Mouse (Mus musculus) midbrain, embryonic 16.5 days (tissue): ENCODE results near the gene Gpatch8. TPM values are rescaled to one million over a fixed set of nuclear protein-coding genes. Genes with fewer than 3 reads are reported as not detected.

Source experiments
- ATAC-seq: fragments of 200-750 bp; cut with Nextera tagmentation; 2 replicates; pipeline ENCODE4 v1.8.0; 2017; ENCODE audit warnings: moderate TSS enrichment
- H3K27ac ChIP-seq: fragments of 300-500 bp; sonication (generic); 2 replicates; pipeline ENCODE4 v1.5.1; 2014; ENCODE audit warnings: mild to moderate bottlenecking, low read length, mixed read lengths
- H3K27me3 ChIP-seq: fragments of 300-500 bp; sonication (generic); 2 replicates; pipeline ENCODE4 v1.6.1; 2014; ENCODE audit warnings: low read depth, low read length, mixed read lengths; ENCODE audit not compliant: control insufficient read depth, insufficient read depth
- H3K36me3 ChIP-seq: fragments of 300-500 bp; sonication (generic); 2 replicates; pipeline ENCODE4 v1.6.1; 2014; ENCODE audit warnings: mild to moderate bottlenecking, low read length, moderate library complexity, mixed read lengths; ENCODE audit not compliant: control insufficient read depth, insufficient read depth
- H3K4me1 ChIP-seq: fragments of 300-500 bp; sonication (generic); 2 replicates; pipeline ENCODE4 v1.6.1; 2014; ENCODE audit warnings: mild to moderate bottlenecking, low read length, mixed read lengths; ENCODE audit not compliant: control insufficient read depth, insufficient read depth
- H3K4me2 ChIP-seq: fragments of 300-500 bp; sonication (generic); 2 replicates; pipeline ENCODE4 v1.6.1; 2014; ENCODE audit warnings: mild to moderate bottlenecking, low read length, mixed read lengths
- H3K4me3 ChIP-seq: fragments of 300-500 bp; sonication (generic); 2 replicates; pipeline ENCODE4 v1.5.1; 2014; ENCODE audit warnings: low read depth, mild to moderate bottlenecking, low read length, moderate library complexity, mixed read lengths
- H3K9ac ChIP-seq: fragments of 300-500 bp; sonication (generic); 2 replicates; pipeline ENCODE4 v1.6.1; 2014; ENCODE audit warnings: low read depth, low read length, mixed read lengths
- H3K9me3 ChIP-seq: fragments of 300-500 bp; sonication (generic); replicated peaks from 2 replicates; pipeline ENCODE4 v1.6.1; 2014; ENCODE audit warnings: mild to moderate bottlenecking, low read length, mixed read lengths; ENCODE audit not compliant: control insufficient read depth, poor library complexity, severe bottlenecking
- WGBS: fragments of 180-500 bp; shearing (Covaris S2); extraction: QIAGEN DNeasy Blood & Tissue Kit; methylation state at CpG from one replicate; pipeline ENCODE4 v1.1.7; 2014; 5-methylcytosine and 5-hydroxymethylcytosine counted together
- polyA plus RNA-seq: library from polyadenylated mRNA; unstranded; fragments of >200 nt; fragmentation: Nextera tagmentation; extraction: Ambion mirVana; gene quantifications from 2 replicates; pipeline ENCODE4 v1.2.1, GENCODE M21; 2015

Gpatch8 gene
- polyA plus RNA-seq, 1 experiment from 2014 or later = 64.1 TPM

GRCm38 (mm10) chr11:102437120-102438061, 118.8 kb downstream of the Gpatch8 start:
- H3K4me1 ChIP-seq = peaks cover 17% of the 10 kb centered on the region
- peak overlapping the region; percentile 24 for H3K4me3 ChIP-seq
- H3K36me3 ChIP-seq = peaks cover 54% of the 10 kb centered on the region
- H3K9ac ChIP-seq = peak overlapping the region; percentile 56
- 5% methylated on average over 81 of the region's 87 CpGs for WGBS
- H3K27me3 ChIP-seq = no peaks in the 10 kb centered on the region
- H3K4me2 ChIP-seq = peak overlapping the region; percentile 48
- H3K9me3 ChIP-seq = no peaks in the 10 kb centered on the region
- peak overlapping the region; percentile 17 for H3K27ac ChIP-seq
- ATAC-seq = no peak

- H3K4me1 ChIP-seq = peaks cover 21% of the 10 kb centered on the region
- H3K9me3 ChIP-seq = no peaks in the 10 kb centered on the region
- H3K27me3 ChIP-seq = no peaks in the 10 kb centered on the region
- WGBS = 83% methylated on average over 10 of the region's 10 CpGs
- no peak overlapping the region for H3K27ac ChIP-seq
- H3K36me3 ChIP-seq = peaks cover 47% of the 10 kb centered on the region
- H3K4me2 ChIP-seq = no peak overlapping the region
- H3K4me3 ChIP-seq = no peak overlapping the region
- H3K9ac ChIP-seq = no peak overlapping the region
- no peak for ATAC-seq
Measured at GRCm38 (mm10) chr11:102436471-102436790, 119.8 kb downstream of the Gpatch8 start.

GRCm38 (mm10) chr11:102435754-102436470, 120.3 kb downstream of the Gpatch8 start:
- Histone ChIP-seq H3K9me3 (no peaks in the 10 kb centered on the region), H3K4me1 (peaks cover 21% of the 10 kb centered on the region), H3K27ac (no peak overlapping the region), H3K27me3 (no peaks in the 10 kb centered on the region), H3K4me2 (no peak overlapping the region), H3K9ac (no peak overlapping the region), H3K4me3 (no peak overlapping the region), H3K36me3 (peaks cover 43% of the 10 kb centered on the region)
- ATAC-seq = no peak
- 91% methylated on average over 18 of the region's 18 CpGs for WGBS

- WGBS = 96% methylated on average over 11 of the region's 11 CpGs
- Histone ChIP-seq H3K4me1 (peaks cover 21% of the 10 kb centered on the region), H3K9ac (no peak overlapping the region), H3K4me2 (no peak overlapping the region), H3K27me3 (no peaks in the 10 kb centered on the region), H3K4me3 (no peak overlapping the region), H3K36me3 (peaks cover 38% of the 10 kb centered on the region), H3K27ac (no peak overlapping the region), H3K9me3 (no peaks in the 10 kb centered on the region)
- no peak for ATAC-seq
Measured at GRCm38 (mm10) chr11:102434816-102435705, 121.1 kb downstream of the Gpatch8 start.

GRCm38 (mm10) chr11:102434406-102434805, 121.8 kb downstream of the Gpatch8 start:
- ATAC-seq = peak; percentile 22; the same call in 1 of the 2 replicates
- Histone ChIP-seq H3K4me3 (no peak overlapping the region), H3K27ac (no peak overlapping the region), H3K9me3 (no peaks in the 10 kb centered on the region), H3K4me1 (peaks cover 26% of the 10 kb centered on the region), H3K4me2 (no peak overlapping the region), H3K36me3 (peaks cover 31% of the 10 kb centered on the region), H3K9ac (no peak overlapping the region), H3K27me3 (no peaks in the 10 kb centered on the region)
- 4% methylated on average over 7 of the region's 7 CpGs for WGBS

- no peak for ATAC-seq
- H3K36me3 ChIP-seq = peaks cover 30% of the 10 kb centered on the region
- WGBS = 89% methylated on average over 7 of the region's 7 CpGs
Measured at GRCm38 (mm10) chr11:102433866-102434265, 122.3 kb downstream of the Gpatch8 start.

GRCm38 (mm10) chr11:102432896-102433295, 123.3 kb downstream of the Gpatch8 start:
- WGBS = 87% methylated on average over 6 of the region's 6 CpGs
- H3K4me3 ChIP-seq = no peak overlapping the region
- H3K4me2 ChIP-seq = no peak overlapping the region
- no peaks in the 10 kb centered on the region for H3K9me3 ChIP-seq
- peaks cover 20% of the 10 kb centered on the region for H3K4me1 ChIP-seq
- no peaks in the 10 kb centered on the region for H3K27me3 ChIP-seq
- H3K27ac ChIP-seq = no peak overlapping the region
- H3K9ac ChIP-seq = no peak overlapping the region
- ATAC-seq = no peak
- peaks cover 23% of the 10 kb centered on the region for H3K36me3 ChIP-seq

More at GRCm38 (mm10) chr11:102433866-102434265, 122.3 kb downstream of the Gpatch8 start:
- Histone ChIP-seq H3K4me2 (no peak overlapping the region), H3K4me3 (no peak overlapping the region), H3K9me3 (no peaks in the 10 kb centered on the region), H3K27ac (no peak overlapping the region), H3K4me1 (peaks cover 28% of the 10 kb centered on the region), H3K27me3 (no peaks in the 10 kb centered on the region), H3K9ac (no peak overlapping the region)

GRCm38 (mm10) chr11:102432115-102432843, 123.9 kb downstream of the Gpatch8 start:
- Histone ChIP-seq H3K4me1 (peaks cover 14% of the 10 kb centered on the region), H3K27ac (no peak overlapping the region), H3K9ac (0 out of 2 replicates have a peak overlapping the region, but pooled peaks have one; percentile 14), H3K4me3 (no peak overlapping the region), H3K36me3 (peaks cover 17% of the 10 kb centered on the region), H3K27me3 (no peaks in the 10 kb centered on the region), H3K4me2 (no peak overlapping the region), H3K9me3 (no peaks in the 10 kb centered on the region)
- 69% methylated on average over 16 of the region's 16 CpGs for WGBS
- no peak for ATAC-seq
